Mouse (Mus musculus): ENCODE results near the gene Hmgcs1.
"Not testable (repeated sequence)": the region's sequence is repeated elsewhere in the genome, so short reads cannot be mapped to it uniquely, and the experiment has no call there.

The Hmgcs1 gene

GRCm38 (mm10) chr13:119706278-119706880 is 16.2 kb downstream of the Hmgcs1 start:
- DNase-seq (ENCODE audit: low spot score in 2 of 2): not testable (repeated sequence)

- no peak for DNase-seq (ENCODE audit: low spot score in 2 of 2)
Observed at GRCm38 (mm10) chr13:119706953-119707352, 16.8 kb downstream of the Hmgcs1 start.

GRCm38 (mm10) chr13:119707906-119708305 is 17.7 kb downstream of the Hmgcs1 start:
- no peak for DNase-seq (ENCODE audit: low spot score in 2 of 2)

GRCm38 (mm10) chr13:119708941-119709340 is 18.8 kb downstream of the Hmgcs1 start:
- DNase-seq (ENCODE audit: low spot score in 2 of 2): no peak

GRCm38 (mm10) chr13:119709388-119710267 is 19.4 kb downstream of the Hmgcs1 start:
- DNase-seq (ENCODE audit: low spot score in 2 of 2): no peak

GRCm38 (mm10) chr13:119710268-119710610 is 20.1 kb downstream of the Hmgcs1 start:
- no peak for DNase-seq (ENCODE audit: low spot score in 2 of 2)

- DNase-seq (ENCODE audit: low spot score in 2 of 2): no peak
Observed at GRCm38 (mm10) chr13:119712463-119712862, 22.3 kb downstream of the Hmgcs1 start.

GRCm38 (mm10) chr13:119713107-119713787 is 23.1 kb downstream of the Hmgcs1 start:
- DNase-seq (ENCODE audit: low spot score in 2 of 2): no peak

- no peak for DNase-seq (ENCODE audit: low spot score in 2 of 2)
Observed at GRCm38 (mm10) chr13:119713821-119714220, 23.6 kb downstream of the Hmgcs1 start.

GRCm38 (mm10) chr13:119716105-119716504 is 25.9 kb downstream of the Hmgcs1 start:
- no peak for DNase-seq (ENCODE audit: low spot score in 2 of 2)

GRCm38 (mm10) chr13:119722447-119722846 is 32.3 kb downstream of the Hmgcs1 start:
- DNase-seq (ENCODE audit: low spot score in 2 of 2): no peak

- no peak for DNase-seq (ENCODE audit: low spot score in 2 of 2)
Observed at GRCm38 (mm10) chr13:119723368-119723767, 33.2 kb downstream of the Hmgcs1 start.

- DNase-seq (ENCODE audit: low spot score in 2 of 2): no peak
Observed at GRCm38 (mm10) chr13:119724541-119724940, 34.4 kb downstream of the Hmgcs1 start.

- no peak for DNase-seq (ENCODE audit: low spot score in 2 of 2)
Observed at GRCm38 (mm10) chr13:119727608-119728387, 37.6 kb downstream of the Hmgcs1 start.

GRCm38 (mm10) chr13:119729406-119729805 is 39.2 kb downstream of the Hmgcs1 start:
- no peak for DNase-seq (ENCODE audit: low spot score in 2 of 2)

- DNase-seq (ENCODE audit: low spot score in 2 of 2): no peak
Observed at GRCm38 (mm10) chr13:119731448-119731847, 41.3 kb downstream of the Hmgcs1 start.

- no peak for DNase-seq (ENCODE audit: low spot score in 2 of 2)
Observed at GRCm38 (mm10) chr13:119741390-119742237, 51.4 kb downstream of the Hmgcs1 start.

GRCm38 (mm10) chr13:119742711-119743415 is 52.7 kb downstream of the Hmgcs1 start:
- no peak for DNase-seq (ENCODE audit: low spot score in 2 of 2)

GRCm38 (mm10) chr13:119743470-119743869 is 53.3 kb downstream of the Hmgcs1 start:
- DNase-seq (ENCODE audit: low spot score in 2 of 2): no peak

- no peak for DNase-seq (ENCODE audit: low spot score in 2 of 2)
Observed at GRCm38 (mm10) chr13:119746930-119747329, 56.8 kb downstream of the Hmgcs1 start.

Data from spleen, postnatal 36 days (tissue).